Mouse (Mus musculus) hindbrain, embryonic 14.5 days (tissue): ENCODE data around the gene Ern1. TPM values are rescaled to one million over a fixed set of nuclear protein-coding genes. Genes with fewer than 3 reads are reported as not detected.
A peak's percentile ranks its signal among the peaks of the same experiment; 100 is the strongest.
"Not testable (repeated sequence)": the region's sequence is repeated elsewhere in the genome, so short reads cannot be mapped to it uniquely, and the experiment has no call there.

Experiments used
- ATAC-seq: fragments of 200-750 bp; cut with Nextera tagmentation; 2 replicates; pipeline ENCODE4 v1.8.0; 2017; ENCODE audit warnings: moderate number of reproducible peaks, mild to moderate bottlenecking, moderate TSS enrichment, moderate library complexity; ENCODE audit not compliant: low FRiP score
- DNase-seq: peaks from one replicate; pipeline ENCODE4 v3.0.0-alpha.2; 2015; ENCODE audit warnings: low spot score
- H3K27ac ChIP-seq: fragments of 300-500 bp; sonication (generic); 2 replicates; pipeline ENCODE4 v1.5.1; 2014; ENCODE audit warnings: mild to moderate bottlenecking, moderate library complexity
- H3K27me3 ChIP-seq: fragments of 300-500 bp; sonication (generic); 2 replicates; pipeline ENCODE4 v1.6.1; 2014; ENCODE audit warnings: mild to moderate bottlenecking, low read length, mixed read lengths; ENCODE audit not compliant: control insufficient read depth, insufficient read depth
- H3K36me3 ChIP-seq: fragments of 300-500 bp; sonication (generic); replicated peaks from 2 replicates; pipeline ENCODE4 v1.6.1; 2014; ENCODE audit not compliant: control insufficient read depth, insufficient read depth
- H3K4me1 ChIP-seq: fragments of 300-500 bp; sonication (generic); replicated peaks from 2 replicates; pipeline ENCODE4 v1.6.1; 2014; ENCODE audit warnings: antibody characterized with exemption, low read length, mixed read lengths; ENCODE audit not compliant: control insufficient read depth, insufficient read depth
- H3K4me2 ChIP-seq: fragments of 300-500 bp; sonication (generic); replicated peaks from 2 replicates; pipeline ENCODE4 v1.6.1; 2014; ENCODE audit warnings: mild to moderate bottlenecking, moderate library complexity
- H3K4me3 ChIP-seq: fragments of 300-500 bp; sonication (generic); replicated peaks from 2 replicates; pipeline ENCODE4 v1.5.1; 2014; ENCODE audit warnings: mild to moderate bottlenecking, low read length
- H3K9ac ChIP-seq: fragments of 300-500 bp; sonication (generic); 2 replicates; pipeline ENCODE4 v1.6.1; 2014
- H3K9me3 ChIP-seq: fragments of 300-500 bp; sonication (generic); 2 replicates; pipeline ENCODE4 v1.6.1; 2016; ENCODE audit warnings: low read length; ENCODE audit not compliant: control insufficient read depth
- WGBS: fragments of 180-500 bp; shearing (Covaris S2); extraction: QIAGEN DNeasy Blood & Tissue Kit; methylation state at CpG from one replicate; pipeline ENCODE4 v1.1.7; 2014; 5-methylcytosine and 5-hydroxymethylcytosine counted together
- polyA plus RNA-seq: library from polyadenylated mRNA; unstranded; fragments of >200 nt; fragmentation: Nextera tagmentation; extraction: Ambion mirVana; gene quantifications from 2 replicates; pipeline ENCODE4 v1.2.1, GENCODE M21; 2014

Gene Ern1
- polyA plus RNA-seq, 1 experiment from 2014 or later = 7.2 TPM

- DNase-seq (no peak), ATAC-seq (no peak)
- Histone ChIP-seq H3K4me2 (no peak overlapping the region), H3K9ac (no peak overlapping the region), H3K27me3 (no peaks in the 10 kb centered on the region), H3K9me3 (no peaks in the 10 kb centered on the region), H3K27ac (no peak overlapping the region), H3K36me3 (no peaks in the 10 kb centered on the region), H3K4me3 (no peak overlapping the region), H3K4me1 (peaks cover 10% of the 10 kb centered on the region; the same call in 1 of the 2 replicates)
- 26% methylated on average over 4 of the region's 4 CpGs for WGBS
These were observed 11.2 kb upstream of the Ern1 start for GRCm38 (mm10) chr11:106498739-106499379.

DNA sequence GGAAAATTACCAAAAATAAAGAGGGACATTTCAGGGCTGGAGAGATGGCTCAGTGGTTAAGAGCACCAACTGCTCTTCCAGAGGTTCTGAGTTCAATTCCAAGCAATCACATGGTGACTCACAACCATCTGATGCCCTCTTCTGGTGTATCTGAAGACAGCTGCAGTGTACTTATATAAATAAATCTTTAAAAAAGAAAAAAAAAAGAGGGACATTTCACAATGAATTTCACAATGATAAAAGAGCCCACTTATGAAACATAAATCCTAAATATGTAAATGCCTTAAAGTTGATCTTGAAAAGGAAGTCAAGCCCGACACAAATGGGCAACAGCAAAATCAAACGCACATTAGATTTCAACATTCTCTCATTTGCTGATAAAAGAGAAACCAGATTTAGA is 10.3 kb upstream of the Ern1 start:
- H3K9me3 ChIP-seq = no peaks in the 10 kb centered on the region

DNA sequence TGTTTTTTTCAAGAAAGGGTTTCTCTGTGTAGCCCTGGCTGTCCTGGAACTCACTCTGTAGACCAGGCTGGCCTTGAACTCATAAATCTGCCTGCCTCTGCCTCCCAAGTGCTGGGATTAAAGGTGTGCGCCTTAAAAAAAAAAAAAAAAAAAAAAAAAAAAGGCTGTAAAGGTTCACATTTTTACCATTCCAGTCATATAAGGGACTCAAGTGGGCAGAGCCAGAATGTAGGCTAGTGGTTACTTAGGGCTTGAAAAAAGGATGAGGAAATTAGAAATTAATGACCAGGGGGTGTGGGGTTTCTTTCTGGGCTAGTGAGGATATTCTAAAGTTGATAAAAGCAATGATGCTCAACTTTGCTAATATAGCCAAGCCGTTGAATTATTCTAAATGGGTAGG is 9.4 kb upstream of the Ern1 start:
- not testable (repeated sequence) for H3K4me3 ChIP-seq, H3K27ac ChIP-seq, H3K4me2 ChIP-seq, ATAC-seq, DNase-seq, H3K9ac ChIP-seq, H3K27me3 ChIP-seq, H3K9me3 ChIP-seq, H3K4me1 ChIP-seq, H3K36me3 ChIP-seq
- WGBS = 99% methylated on average over 2 of the region's 2 CpGs

More for the DNA sequence above, 10.3 kb upstream of the Ern1 start:
- Histone ChIP-seq H3K27me3 (no peaks in the 10 kb centered on the region), H3K36me3 (no peaks in the 10 kb centered on the region), H3K4me1 (peaks cover 10% of the 10 kb centered on the region; the same call in 1 of the 2 replicates), H3K4me3 (no peak overlapping the region), H3K9ac (no peak overlapping the region), H3K27ac (no peak overlapping the region), H3K4me2 (no peak overlapping the region)
- ATAC-seq (no peak), DNase-seq (no peak)
- WGBS = 87% methylated on average over 2 of the region's 2 CpGs

GRCm38 (mm10) chr11:106492984-106493669 is 5.5 kb upstream of the Ern1 start:
- Histone ChIP-seq H3K9ac (no peak overlapping the region), H3K9me3 (no peaks in the 10 kb centered on the region), H3K27me3 (no peaks in the 10 kb centered on the region), H3K4me1 (no peaks in the 10 kb centered on the region), H3K4me3 (no peak overlapping the region), H3K27ac (no peak overlapping the region), H3K4me2 (no peak overlapping the region), H3K36me3 (no peaks in the 10 kb centered on the region)
- DNase-seq (no peak), ATAC-seq (no peak)
- 84% methylated on average over 7 of the region's 7 CpGs for WGBS

- peaks cover 3% of the 10 kb centered on the region for H3K4me1 ChIP-seq
- H3K27ac ChIP-seq = no peak overlapping the region
- no peaks in the 10 kb centered on the region for H3K36me3 ChIP-seq
- ATAC-seq (no peak), DNase-seq (peak; percentile 85)
- H3K4me3 ChIP-seq = no peak overlapping the region
- no peaks in the 10 kb centered on the region for H3K9me3 ChIP-seq
- no peak overlapping the region for H3K4me2 ChIP-seq
- no peak overlapping the region for H3K9ac ChIP-seq
- WGBS = 1% methylated on average over 3 of the region's 3 CpGs
- H3K27me3 ChIP-seq = no peaks in the 10 kb centered on the region
These were observed 3.7 kb upstream of the Ern1 start for GRCm38 (mm10) chr11:106491393-106491792.

DNA sequence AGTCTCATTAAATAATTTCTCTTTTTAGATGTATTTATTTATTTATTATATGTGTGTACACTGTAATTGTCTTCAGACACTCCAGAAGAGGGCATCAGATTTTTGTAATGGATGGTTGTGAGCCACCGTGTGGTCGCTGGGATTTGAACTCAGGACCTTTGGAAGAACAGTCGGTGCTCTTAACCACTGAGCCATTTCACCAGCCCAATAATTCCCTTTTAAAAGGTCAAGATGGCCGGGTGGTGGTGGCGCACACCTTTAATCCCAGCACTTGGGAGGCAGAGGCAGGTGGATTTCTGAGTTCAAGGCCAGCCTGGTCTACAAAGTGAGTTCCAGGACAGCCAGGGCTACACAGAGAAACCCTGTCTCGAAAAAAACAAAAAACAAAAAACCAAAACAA is 2.9 kb upstream of the Ern1 start:
- ATAC-seq, H3K36me3 ChIP-seq, H3K9me3 ChIP-seq, H3K27ac ChIP-seq, H3K9ac ChIP-seq, H3K4me3 ChIP-seq, H3K4me2 ChIP-seq, H3K27me3 ChIP-seq, DNase-seq, H3K4me1 ChIP-seq: not testable (repeated sequence)
- WGBS = 91% methylated on average over 6 of the region's 6 CpGs

- no peaks in the 10 kb centered on the region for H3K9me3 ChIP-seq
- WGBS = 71% methylated on average over 10 of the region's 10 CpGs
- H3K27me3 ChIP-seq = no peaks in the 10 kb centered on the region
- H3K4me1 ChIP-seq = peaks cover 8% of the 10 kb centered on the region
- ATAC-seq (no peak), DNase-seq (no peak)
- no peaks in the 10 kb centered on the region for H3K36me3 ChIP-seq
- no peak overlapping the region for H3K27ac ChIP-seq
- H3K4me2 ChIP-seq = no peak overlapping the region
- H3K4me3 ChIP-seq = no peak overlapping the region
- no peak overlapping the region for H3K9ac ChIP-seq
These were observed 2.4 kb upstream of the Ern1 start for GRCm38 (mm10) chr11:106490057-106490456.

DNA sequence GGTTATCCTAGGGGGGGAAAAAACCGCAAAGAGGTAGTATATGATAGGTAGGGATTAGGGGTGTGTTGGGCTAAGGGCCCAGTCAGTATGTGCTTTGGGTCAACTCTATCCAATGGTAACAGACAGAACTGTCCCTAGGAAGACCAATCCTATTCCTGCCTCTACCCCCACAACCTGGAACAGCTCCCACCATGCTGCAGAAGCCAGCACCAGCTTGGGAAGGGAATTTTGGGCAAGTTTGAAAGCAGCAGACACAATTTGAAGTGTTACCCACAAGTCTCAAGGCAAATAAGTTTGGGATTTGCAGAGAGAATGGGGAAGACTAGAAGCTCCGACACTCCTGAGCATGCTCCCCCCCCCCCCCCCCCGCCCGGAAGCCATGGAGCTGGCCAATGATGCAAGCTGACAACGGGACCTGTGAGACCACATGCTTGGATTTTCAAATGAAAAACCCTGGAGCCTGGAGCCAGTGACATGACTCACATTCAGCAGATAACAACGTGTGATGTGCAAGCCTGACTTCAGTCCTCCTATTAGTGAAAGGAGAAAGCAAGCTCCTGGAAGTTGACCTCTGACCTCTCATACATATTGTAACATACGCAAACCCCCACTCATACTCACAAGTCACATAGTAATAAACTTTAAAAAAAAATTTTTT is 1.5 kb upstream of the Ern1 start:
- no peak overlapping the region for H3K9ac ChIP-seq
- ATAC-seq = no peak
- WGBS = 55% methylated on average over 7 of the region's 7 CpGs
- no peak overlapping the region for H3K4me2 ChIP-seq
- H3K36me3 ChIP-seq = no peaks in the 10 kb centered on the region
- H3K27me3 ChIP-seq = no peaks in the 10 kb centered on the region
- no peak for DNase-seq
- H3K9me3 ChIP-seq = no peaks in the 10 kb centered on the region
- no peak overlapping the region for H3K27ac ChIP-seq
- peaks cover 8% of the 10 kb centered on the region for H3K4me1 ChIP-seq
- H3K4me3 ChIP-seq = no peak overlapping the region

DNA sequence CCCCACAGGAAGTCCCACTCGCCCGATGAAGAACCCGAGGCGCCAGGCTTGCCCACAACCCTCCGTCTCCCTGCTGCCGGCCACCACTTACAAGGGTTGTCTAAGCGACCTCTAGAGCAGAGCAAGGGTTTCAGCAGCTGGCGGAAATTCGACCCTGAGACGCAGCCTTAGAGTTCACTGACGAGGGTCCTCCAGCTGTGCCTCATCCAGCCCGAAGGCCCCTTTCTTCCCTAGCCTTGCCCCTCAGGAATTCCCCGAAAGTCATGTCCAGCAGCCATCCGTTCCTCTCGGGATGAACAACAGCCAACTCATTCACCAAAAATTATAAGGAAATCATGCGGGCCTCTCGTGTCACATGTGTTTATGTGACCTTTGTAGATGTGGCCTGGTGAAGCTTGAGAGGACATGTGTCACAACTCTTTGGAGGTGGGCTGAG is 492 bp upstream of the Ern1 start:
- no peaks in the 10 kb centered on the region for H3K27me3 ChIP-seq
- DNase-seq (no peak), ATAC-seq (peak; percentile 41; the same call in 1 of the 2 replicates)
- no peaks in the 10 kb centered on the region for H3K9me3 ChIP-seq
- no peak overlapping the region for H3K9ac ChIP-seq
- H3K4me1 ChIP-seq = peaks cover 8% of the 10 kb centered on the region
- H3K36me3 ChIP-seq = no peaks in the 10 kb centered on the region
- H3K4me2 ChIP-seq = peak overlapping the region; percentile 67
- no peak overlapping the region for H3K27ac ChIP-seq
- 12% methylated on average over 17 of the region's 17 CpGs for WGBS
- H3K4me3 ChIP-seq = peak overlapping the region; percentile 97
